Mouse (Mus musculus) lung, postnatal 10 days (tissue): ENCODE results near the gene Skint7.
"Not testable (repeated sequence)": the region's sequence is repeated elsewhere in the genome, so short reads cannot be mapped to it uniquely, and the experiment has no call there.

Experiments
- DNase-seq: peaks from one replicate; pipeline ENCODE4 v3.0.0; 2021

Skint7 gene

DNA sequence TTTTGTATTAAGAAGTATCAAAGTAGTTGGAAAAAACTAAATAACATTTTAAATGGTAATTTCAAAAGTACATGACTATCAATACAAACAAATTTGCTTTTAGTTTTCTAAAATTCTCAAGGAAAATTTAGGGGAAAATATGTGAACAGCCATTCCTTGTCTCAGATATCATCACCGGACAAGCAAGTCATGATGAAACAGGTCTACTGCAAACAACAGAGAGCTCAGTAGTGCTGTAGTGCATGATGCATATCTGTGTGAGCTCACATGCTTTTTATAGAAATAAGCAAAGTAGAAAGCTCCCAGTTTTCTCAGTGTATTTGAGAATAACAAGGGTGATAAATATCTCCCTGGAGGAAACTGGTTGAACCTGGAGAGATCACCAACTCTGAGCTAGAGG is at the start of gene Skint7:
Gene Skint7, plus strand, starts transcription at position 301 of the 400 bp plus-strand sequence.
- DNase-seq, result no peak

DNA sequence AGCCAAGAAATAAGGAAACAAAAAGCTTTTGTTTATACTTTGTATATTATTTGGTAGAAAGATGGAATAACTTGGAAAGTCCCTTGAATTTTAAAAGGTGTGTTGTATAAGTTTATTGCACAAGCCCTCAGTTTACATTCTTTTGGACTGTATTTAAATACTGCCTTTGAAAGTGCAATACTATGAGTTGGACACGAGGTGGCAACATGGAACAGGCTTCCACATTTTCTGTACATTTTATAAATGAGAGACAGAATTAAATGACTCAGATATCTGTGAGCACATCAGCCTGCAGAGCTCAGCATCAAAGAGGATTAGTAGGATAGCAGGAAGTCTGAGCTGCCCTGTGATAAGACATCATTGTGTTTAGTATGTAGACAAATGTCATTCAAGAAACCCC is 11.4 kb upstream of the Skint7 start:
- no peak for DNase-seq

GRCm38 (mm10) chr4:111963241-111963640 is 9.5 kb upstream of the Skint7 start:
- not testable (repeated sequence) for DNase-seq

DNA sequence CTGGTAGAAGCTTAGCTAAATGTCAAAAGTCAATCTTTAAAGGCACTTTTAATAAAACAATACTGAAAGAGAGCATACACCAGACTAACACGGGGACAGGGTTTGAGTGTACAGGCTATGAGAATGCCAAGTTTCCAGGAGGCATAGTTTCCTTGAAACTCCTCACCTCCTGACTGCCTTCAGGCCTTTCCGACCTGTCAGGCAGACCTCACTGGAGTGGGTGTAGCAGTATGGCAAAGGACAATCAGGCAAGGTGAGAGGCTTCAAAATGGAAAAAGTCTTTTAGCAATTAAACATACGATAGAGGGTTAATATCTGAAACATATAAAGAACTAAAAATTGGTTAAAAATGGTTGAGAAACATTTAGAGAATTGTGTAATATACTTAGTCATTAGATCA is 9.1 kb upstream of the Skint7 start:
- no peak for DNase-seq

DNA sequence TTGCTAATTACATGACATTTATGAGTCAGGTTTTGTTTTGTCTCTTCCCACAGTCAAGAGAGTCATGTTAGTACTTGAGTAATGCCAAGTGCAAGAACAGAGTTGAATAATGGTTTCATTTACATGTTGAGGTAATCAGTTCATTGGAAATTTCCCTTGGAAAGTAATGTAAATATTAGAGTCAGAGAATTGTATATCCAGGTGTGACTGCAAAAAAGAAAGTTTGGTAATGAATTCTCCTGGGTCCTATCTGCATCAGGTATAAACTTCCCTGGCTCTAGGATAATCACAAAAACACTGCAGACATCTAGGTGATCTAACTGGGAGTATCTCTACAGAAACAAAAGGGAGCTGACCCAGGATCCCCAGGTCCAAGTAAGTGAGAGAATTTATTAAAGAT is 33.2 kb downstream of the Skint7 start, which contains the start of gene Skint1:
Gene Skint1, plus strand, starts transcription at position 301 of the 400 bp plus-strand sequence.
- no peak for DNase-seq
